Mouse (Mus musculus): ENCODE data around the gene Atf7.

The Atf7 gene

DNA sequence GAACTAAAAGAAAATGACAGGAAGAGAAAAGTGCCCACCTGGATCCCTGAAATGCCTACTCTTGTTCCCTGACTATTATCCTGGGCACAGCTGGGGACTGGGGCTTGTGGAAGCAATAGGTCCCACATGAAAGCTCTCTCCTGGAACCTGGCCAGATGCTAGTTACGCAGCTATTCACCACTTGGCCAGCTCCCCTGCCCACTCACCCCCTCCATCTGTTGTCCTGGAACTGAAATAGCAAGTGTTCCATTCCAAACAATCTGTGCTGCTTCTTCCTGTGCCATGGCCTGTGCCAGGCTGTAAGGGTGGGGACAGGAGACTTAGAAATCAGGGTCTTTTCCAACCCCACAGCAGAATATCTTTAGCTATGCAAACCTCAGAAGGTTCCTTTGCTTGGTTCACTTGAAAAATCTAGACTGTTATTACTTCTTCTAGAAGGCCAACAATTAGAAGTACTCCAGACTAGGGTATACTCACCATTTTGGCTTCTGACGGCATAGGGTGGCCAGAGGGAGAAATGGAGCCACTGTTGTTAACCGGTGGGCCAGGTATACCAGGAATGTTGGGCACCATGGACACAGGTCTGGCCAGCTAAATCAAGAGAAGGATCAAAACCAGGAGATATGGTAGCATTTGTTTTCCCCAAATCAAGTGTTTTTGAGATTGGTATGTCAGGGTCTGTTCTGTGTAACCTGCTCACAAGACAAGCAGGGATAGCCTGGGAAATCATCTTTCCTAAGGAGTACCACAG lies 78.4 kb downstream of the Atf7 start:
- DNase-seq (ENCODE audit: low spot score) = peak; percentile 77

DNA sequence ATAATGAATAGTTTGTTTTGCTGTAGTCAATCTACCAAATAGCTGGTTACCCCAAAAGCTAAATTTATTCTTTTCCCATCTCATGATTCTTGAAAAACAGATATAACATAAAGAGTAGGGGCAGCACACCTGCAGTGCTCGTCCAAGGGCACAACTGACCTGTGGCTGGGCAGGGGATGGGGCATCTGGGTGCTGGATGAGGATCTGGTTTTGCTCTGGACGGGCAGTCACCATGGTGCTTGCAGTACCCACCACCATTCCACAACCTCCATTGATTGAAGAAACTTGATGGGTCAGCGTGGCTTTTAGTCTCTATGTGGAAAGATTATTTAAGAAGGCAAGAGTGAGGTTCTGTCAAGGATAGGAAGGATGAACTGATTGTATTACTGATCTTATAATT lies 79.0 kb downstream of the Atf7 start:
- no peak for DNase-seq (ENCODE audit: low spot score)

DNA sequence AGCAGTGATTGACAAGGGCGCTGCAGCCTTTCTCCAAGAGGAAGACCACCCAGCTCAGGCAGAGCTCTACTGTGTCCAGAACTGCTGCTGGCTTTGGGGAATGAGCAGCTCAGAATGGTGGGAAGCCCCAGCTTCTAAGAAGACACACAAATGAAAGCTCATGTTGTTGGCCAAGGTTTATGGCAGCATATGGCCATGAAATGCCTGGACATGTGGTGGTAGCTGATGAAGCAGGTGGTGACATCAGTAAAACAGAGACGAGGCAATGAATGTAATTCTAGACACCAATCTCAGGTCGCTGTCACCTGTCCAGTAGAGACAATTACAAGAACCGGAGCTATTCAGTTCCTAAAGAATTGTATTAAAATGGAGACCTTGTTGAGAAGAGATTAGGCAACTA lies 80.5 kb downstream of the Atf7 start:
- DNase-seq (ENCODE audit: low spot score) = no peak

DNA sequence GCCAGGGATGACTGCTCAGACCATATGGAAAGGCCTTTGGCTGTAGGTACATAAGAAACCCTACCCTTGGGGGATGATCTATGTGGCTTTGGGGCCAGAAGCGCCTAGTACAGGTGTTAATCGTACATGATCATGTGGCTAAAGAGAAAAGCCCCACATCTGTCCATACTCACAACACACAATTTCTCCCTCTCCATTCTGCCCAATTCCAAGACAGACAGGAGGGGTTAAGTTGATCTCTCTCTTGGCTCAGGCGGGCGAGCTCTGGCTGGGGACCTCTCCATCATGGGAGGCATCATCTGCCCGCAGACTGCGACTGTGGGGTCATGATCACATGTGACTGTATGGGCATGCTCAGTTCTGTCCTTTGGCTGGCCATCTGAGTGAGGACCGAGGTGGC lies 91.3 kb downstream of the Atf7 start:
- no peak for DNase-seq (ENCODE audit: low spot score)

DNA sequence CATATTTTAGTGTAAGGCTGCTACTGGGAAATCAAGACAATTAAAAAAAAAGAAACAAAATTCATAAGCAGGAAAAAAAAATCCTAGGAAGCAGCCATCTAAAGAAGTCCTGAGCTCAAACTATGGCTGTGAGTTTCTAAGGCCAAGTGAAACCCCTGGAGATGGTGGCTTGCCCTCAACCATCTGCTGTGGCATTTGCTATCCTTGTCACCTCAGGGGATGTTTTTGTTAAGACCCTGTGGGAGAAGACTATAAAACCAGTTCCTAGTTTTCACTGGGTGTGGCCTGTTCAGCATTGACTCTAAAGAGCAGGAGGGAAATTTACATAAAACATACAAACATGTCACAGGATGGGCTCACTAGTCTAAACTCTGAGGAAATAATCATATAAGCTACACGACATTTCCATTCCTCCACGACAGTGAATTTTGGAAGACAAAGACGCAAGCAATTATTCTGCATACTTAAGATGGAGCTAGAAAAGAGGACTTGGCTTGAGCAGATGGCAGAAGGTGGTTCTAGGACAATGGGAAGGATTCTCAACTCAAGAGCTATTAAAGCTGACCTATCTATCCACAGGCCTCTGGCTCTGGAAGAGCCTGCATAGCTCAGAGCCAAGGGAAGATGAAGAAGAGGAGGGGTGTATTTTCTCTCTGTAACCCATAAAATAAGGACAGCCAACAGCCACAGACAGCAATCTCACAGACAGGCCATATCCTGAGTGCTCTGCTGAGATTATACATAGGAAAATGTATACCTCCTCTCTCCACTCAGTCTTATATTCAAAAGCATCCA lies 93.0 kb downstream of the Atf7 start:
- DNase-seq (ENCODE audit: low spot score) = no peak

DNA sequence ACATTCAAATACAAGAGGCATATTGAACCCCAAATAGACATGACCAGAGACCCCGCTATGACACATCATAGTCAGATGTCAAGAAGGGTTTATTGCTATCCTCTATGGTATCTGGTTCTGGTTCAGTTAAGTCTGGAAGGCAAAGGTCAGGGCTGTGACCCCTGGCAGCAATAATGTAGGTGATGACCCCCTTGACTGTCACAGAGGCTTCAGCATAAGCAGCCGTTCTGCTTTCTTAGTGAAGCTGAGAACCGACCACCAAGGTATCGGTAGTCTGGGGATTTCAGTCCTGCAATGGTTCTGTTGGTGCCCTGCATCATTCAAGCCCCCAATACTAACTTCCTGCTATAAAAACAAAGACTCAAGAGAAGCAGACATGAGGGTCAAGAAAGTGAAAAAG lies 93.7 kb downstream of the Atf7 start:
- no peak for DNase-seq (ENCODE audit: low spot score)

DNA sequence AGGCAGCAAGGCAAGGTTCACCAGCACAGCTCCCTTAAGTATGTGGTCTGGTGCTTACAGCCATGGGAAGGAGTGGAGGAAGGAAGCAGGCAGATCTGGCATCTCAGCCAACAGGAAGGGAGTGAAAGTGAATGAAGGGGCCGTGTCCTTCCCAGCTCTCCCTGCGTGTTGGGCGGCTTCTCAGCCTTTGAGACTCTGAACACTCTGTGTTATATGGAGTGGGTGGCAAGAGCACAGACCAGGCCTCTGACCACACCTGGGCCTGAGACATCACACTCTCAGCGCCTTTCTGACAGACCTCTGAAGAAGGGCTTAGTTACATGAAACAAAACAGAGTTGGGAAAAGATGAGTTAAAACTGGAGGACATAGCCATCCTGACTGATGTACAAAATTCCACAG lies 94.7 kb downstream of the Atf7 start:
- DNase-seq (ENCODE audit: low spot score) = no peak

DNA sequence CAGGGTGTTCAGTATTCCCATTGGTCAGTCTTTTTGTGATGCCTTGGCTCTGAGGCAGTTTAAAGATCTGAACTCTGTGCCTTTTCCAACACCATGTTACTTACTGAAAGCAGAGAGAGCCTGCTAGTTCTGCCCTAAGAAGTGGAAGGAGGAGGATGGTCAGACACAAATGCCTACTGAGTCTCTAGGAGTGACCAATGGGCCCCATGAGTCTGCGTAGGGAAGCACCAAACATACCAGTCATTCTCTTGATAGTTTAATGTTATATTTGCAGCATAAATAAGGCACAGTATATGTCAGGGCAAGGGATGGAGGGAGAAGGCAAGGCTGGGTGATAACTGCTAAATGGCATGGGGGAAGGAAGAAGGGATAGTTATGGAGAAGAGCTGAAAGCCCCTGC lies 96.9 kb downstream of the Atf7 start:
- no peak for DNase-seq (ENCODE audit: low spot score)

DNA sequence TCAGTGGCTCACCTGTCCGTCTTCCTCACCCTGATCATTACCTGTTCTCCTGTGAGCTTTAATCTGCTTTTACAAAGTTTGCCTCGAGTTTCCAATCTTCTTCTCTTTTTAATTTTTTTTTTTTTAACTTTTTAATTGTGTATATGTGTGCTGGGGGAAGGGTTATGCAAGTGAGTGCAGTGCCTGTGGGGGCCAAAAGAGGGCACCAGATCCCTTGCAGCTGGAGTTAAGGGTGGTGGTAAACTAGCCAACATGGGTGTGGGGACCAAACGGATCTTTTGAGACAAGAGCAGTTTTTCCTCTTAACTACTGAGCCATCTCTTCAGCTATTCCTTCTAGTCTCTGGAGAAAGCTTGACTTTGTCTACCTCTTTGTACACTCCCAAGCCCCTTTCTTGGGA lies 97.3 kb downstream of the Atf7 start:
- DNase-seq (ENCODE audit: low spot score) = no peak

DNA sequence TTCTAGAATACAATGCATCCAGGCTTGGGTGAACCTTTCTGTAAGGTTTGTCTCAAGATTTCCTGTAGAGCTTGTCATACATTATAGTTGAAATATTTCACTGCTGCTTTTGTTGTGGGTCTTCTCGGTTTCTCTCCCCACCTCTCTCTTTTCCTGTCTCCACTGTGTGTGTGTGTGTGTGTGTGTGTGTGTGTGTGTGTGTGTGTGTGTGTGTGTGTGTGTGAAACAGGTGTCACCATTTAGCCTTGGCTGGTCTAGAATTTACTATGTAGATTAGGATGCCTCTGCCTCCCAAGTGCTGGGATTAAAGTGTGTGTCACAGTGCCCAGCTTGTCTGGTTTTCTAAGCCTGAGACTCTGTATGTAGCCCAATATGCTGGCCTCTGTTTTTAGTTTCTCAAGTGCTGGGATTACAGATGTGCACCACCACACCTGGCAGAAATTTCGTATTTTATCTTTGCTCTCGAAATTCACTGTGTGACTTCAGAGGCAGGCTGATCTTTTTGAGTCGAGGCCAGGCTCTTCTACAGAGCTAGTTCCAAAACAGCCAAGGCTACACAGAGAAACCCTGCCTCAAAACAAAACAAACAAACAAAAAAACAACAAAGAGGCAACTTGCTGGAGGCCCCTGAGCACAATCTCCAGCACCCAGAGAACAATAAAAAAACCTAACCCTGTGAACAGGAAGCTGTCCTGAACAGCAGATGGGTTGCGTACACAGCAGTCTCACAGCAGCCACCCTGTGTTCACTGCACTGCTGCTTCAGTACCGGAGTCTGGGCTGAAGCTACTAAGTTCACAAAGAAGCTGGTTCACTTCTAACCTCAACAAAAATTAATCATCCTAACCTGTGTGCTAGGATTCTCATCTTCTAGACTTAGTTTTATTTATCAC lies 98.9 kb downstream of the Atf7 start:
- no peak for DNase-seq (ENCODE audit: low spot score)

DNA sequence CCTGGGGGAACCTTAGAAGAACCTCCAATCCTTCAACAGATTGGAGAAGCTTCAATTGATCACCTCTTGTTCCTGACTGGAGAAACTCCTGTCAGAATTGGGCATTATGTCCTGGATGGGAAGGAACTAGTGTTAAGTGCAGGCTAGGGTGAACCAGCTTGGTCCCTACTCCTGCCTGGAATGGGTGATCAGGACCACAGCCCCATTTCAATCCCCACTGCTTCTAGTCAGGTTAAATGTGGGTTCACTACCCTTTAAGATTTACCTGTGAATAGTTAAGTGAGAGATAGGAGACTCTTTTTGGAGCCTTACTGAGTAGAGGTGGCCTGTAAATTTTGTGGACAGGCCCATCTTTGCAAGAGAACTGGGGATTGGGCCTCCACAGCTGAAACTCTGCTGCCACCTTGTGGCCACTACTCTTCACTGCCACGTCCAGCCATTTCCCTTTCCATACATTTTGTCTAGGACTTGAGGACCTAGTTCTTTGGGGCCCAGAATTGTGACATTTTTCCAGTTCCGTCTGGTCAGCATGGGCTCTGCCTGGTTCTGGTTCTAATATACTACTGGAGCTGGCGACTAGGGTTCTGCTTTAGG lies 100.3 kb downstream of the Atf7 start, which contains the start of gene Npff:
Gene Npff (minus strand): TSS at position 51 of the 594 bp plus-strand sequence.
- DNase-seq (ENCODE audit: low spot score) = no peak

DNA sequence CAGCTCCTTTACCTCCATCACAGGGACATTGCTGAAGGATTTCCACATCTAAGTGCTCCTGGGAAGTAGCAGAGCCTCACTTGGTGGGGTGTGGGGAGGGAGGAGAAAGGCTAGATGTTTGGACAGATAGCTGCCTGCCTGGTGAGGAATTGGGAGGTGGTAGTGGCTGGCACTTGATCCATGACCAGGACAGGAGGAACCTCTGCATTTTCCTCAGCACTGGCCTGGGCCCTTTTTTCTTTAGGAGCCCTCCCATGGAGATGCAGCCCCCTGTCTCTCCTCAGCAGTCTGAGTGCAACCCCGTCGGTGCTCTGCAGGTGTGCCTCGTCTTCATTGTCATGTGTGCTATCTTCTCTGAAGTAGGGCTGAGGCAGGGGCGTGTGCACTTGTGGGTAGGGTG lies 103.8 kb downstream of the Atf7 start:
- no peak for DNase-seq (ENCODE audit: low spot score)

DNA sequence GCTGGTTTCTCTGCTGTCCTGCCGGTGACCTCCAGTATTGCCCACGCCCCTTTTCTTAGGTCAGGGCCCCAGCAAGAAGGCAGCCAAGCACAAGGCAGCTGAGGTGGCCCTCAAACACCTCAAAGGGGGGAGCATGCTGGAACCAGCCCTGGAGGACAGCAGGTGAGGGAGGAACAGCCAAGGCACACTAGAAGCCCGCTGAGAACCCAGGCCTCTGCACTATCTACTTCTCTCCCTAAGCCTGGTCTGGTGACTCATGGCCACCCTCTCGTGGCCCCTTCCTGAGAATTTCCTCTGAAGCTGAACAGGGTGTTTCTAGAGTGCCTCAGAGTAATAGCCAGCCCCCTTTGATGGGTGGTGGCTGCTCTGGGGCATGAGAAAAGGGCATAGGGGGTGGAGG lies 104.8 kb downstream of the Atf7 start:
- DNase-seq (ENCODE audit: low spot score) = no peak

DNA sequence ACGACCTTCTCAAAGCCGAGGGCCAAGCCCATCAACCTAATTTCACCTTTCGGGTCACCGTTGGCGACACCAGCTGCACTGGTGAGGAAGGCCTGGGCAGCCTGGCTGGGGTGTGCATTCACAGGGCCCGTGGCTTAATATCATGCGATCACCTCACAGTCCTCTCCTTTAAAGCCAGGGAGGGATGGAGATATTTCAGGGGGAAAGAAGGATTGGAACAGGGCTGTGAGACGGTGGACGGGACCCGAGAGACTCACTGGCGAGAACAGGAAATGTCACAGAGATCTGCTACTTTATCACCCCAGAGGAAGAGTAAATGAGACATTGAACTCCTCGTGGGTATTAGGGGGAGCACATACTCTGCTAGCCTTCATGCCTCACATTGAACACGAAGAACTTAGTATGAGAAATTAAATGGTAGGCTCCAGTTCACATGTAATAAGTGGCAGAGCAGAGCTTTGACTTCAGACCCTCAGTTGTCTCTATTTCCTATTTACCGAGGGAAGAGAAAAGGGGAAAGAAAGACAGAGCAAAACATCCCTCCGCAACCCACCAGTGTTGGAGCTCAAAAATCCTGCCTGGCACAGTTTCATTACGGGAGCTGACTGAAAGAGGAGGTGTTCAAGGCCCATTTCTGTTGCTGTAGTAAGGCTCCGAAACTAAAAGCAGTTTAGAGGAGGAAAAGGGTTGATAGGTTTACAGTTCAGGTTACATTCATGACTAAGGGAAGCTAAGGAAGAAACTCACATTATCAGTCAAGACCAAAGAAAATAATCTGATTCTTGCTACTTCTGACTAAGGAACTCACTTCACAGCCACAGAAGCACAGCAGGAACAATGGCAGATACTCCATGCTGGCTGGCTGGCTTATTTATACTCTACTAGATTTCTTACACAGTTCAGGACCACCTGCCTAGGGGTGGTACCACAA lies 105.8 kb downstream of the Atf7 start:
- DNase-seq (ENCODE audit: low spot score) = no peak

DNA sequence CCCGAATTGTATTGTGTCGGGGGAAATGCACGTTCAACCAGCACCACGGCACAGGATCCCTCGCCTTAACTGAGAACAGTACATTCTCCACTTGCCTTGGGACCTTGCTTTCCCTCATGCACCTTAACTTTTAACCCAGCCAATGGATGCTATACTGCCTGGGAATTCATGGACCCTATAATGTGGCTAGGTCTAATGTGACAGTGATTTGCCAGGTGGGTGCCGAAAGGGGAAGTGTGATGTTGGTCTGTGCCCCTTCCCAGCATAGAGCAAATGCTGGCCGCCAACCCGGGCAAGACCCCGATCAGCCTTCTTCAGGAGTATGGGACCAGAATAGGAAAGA lies 106.4 kb downstream of the Atf7 start:
- DNase-seq (ENCODE audit: low spot score) = no peak

DNA sequence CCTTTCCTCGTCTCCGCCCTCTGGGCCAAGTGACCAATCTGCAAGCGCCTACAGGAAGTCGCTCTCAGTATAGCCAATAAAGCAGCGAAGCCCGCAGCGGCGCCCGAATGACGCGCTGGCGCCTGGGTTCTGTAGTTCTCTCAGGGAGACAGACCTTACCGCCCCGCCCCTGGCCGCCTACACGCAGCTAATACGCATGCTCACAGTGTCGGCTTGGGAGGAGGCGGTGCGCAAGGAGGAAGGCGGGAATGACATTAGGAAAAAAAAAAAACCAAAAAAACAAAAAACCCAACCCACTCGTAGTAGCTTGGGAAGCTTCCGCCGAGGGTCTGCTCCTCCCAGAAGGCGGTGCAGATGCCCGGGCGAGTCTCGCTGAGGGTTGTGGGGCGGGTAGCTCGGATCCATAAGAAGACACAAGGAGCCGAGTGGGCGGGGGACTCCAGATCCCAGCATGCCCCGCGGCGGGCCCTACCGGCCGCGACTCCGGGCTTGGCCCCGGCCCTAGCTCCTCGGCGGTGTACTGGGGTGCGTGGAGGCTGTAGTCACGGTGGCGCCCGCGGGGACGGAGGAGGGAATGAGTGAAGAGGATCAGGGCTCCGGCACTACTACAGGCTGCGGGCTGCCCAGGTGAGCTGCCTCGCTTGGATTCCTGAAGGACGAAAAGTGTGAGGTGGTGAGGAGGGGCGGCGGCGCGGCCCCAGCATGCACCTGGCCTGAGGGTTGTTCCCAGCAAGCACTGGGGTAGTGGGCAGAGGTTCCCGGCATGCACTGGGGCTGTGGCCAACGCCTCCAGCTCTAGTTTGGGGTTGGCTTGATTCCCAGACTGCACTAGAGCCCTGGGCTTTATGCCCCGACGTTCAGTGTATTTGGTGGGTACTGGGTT lies 107.0 kb downstream of the Atf7 start, which contains the start of gene Tarbp2:
Gene Tarbp2 (plus strand): TSS at position 217 of the 883 bp plus-strand sequence.
- peak; percentile 100 for DNase-seq (ENCODE audit: low spot score)

DNA sequence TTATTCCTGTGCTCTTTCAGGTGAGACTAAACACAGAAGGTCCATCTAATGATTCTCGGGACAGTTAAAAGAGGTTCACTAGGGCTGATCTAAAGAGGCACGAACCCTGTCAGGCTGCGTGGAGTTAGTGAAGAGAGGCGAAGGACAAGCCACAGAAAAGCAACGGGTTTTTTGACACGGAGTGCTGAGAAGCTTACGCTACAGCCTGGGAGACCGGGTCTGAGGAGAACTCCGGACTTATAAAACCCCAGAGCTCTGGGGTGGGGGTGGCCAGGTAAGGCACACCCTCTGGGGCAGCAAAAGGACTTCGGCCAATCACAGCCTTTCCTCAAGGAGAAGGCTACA lies 107.7 kb downstream of the Atf7 start:
- DNase-seq (ENCODE audit: low spot score) = no peak

DNA sequence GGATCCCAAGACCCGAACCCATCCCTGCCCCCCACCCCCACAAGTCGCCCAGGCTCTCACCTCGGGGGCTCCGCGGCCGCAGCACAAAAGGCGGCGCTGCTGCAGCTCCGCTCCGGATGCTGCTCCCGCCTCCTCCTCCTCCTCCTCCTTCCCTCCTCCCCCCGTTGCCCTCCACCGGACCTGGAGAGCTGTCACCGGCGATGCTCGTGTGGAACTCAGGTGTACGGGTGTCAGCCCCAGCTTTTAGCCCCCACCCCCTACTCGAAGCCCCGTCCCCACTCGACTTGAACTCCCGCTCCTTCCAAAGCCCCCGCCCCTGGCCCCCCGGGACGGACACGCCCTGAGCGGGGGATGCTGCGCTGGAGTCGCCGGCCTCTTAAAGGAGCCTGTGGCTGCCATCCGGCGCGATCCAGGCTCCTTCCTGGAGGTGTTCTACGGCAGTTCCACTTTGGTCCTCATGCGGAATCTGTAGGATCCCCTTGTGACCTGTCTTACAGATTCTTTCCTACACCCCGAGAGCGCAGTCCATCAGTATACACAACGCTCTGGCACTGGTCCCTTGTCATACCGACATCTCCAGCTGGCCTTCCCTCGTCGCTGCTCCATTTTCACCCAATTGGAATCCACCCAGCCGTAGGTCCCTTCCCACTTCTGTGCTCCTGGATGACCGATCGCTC lies 108.4 kb downstream of the Atf7 start, which contains the start of gene Map3k12:
Gene Map3k12 (minus strand): TSS at position 337 of the 677 bp plus-strand sequence.
- DNase-seq (ENCODE audit: low spot score) = peak; percentile 62

DNA sequence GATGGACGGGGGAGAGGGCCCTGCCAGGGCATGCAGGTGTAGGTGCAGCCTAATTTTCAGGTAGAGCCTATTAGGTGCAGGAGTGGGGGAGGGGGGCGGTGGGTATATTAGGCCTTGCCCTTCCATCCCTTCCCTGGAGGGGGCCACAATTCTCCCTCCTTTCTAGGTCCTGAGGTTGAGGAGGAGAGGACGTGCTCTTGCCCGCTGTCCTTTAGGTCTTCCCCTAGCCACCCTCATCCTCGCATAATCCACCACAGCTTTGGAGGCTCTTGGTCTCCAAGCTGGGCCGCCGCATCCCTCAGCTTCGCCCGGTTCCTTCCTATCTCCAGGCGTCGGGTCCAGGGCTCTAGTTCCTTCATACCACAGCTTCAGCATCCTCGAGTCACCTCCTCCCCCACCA lies 109.0 kb downstream of the Atf7 start:
- no peak for DNase-seq (ENCODE audit: low spot score)
